Mouse (Mus musculus) telencephalon, adult 2 months (tissue): ENCODE measurements around the gene Fzd5.

ENCODE experiments used
- DNase-seq: peaks from one replicate; pipeline ENCODE4 v3.0.0-alpha.2; 2011; ENCODE audit warnings: low read depth, low spot score

Gene Fzd5

GRCm38 (mm10) chr1:64733453-64734245 lies 3.9 kb downstream of the Fzd5 start:
- no peak for DNase-seq

- no peak for DNase-seq
Observed at GRCm38 (mm10) chr1:64732637-64733200, 4.8 kb downstream of the Fzd5 start.

GRCm38 (mm10) chr1:64732161-64732560 lies 5.4 kb downstream of the Fzd5 start:
- no peak for DNase-seq

- no peak for DNase-seq
Observed at GRCm38 (mm10) chr1:64731341-64732020, 6.1 kb downstream of the Fzd5 start.

GRCm38 (mm10) chr1:64730046-64730445 lies 7.5 kb downstream of the Fzd5 start:
- no peak for DNase-seq

GRCm38 (mm10) chr1:64721034-64721587 lies 16.4 kb downstream of the Fzd5 start:
- DNase-seq = no peak

- peak; percentile 47 for DNase-seq
Observed at GRCm38 (mm10) chr1:64717504-64717903, 20.0 kb downstream of the Fzd5 start.

GRCm38 (mm10) chr1:64716589-64717304 lies 20.8 kb downstream of the Fzd5 start:
- DNase-seq = no peak

- no peak for DNase-seq
Observed at GRCm38 (mm10) chr1:64715458-64715857, 22.1 kb downstream of the Fzd5 start.

- no peak for DNase-seq
Observed at GRCm38 (mm10) chr1:64712006-64712760, 25.4 kb downstream of the Fzd5 start.

- no peak for DNase-seq
Observed at GRCm38 (mm10) chr1:64709891-64710290, 27.7 kb downstream of the Fzd5 start.

- DNase-seq = no peak
Observed at GRCm38 (mm10) chr1:64706610-64707009, 30.9 kb downstream of the Fzd5 start.

- DNase-seq = peak; percentile 43
Observed at GRCm38 (mm10) chr1:64705230-64705629, 32.3 kb downstream of the Fzd5 start.

GRCm38 (mm10) chr1:64701780-64702179 lies 35.8 kb downstream of the Fzd5 start:
- no peak for DNase-seq

- no peak for DNase-seq
Observed at GRCm38 (mm10) chr1:64695156-64695555, 42.4 kb downstream of the Fzd5 start.

GRCm38 (mm10) chr1:64691581-64691980 lies 46.0 kb downstream of the Fzd5 start:
- DNase-seq = no peak

- DNase-seq = no peak
Observed at GRCm38 (mm10) chr1:64691121-64691551, 46.4 kb downstream of the Fzd5 start.

GRCm38 (mm10) chr1:64690213-64691013 lies 47.1 kb downstream of the Fzd5 start, which contains the start of gene Ccnyl1:
Ccnyl1 (plus strand) TSS chr1:64690455.
- DNase-seq = peak; percentile 97

GRCm38 (mm10) chr1:64689561-64690212 lies 47.9 kb downstream of the Fzd5 start:
- DNase-seq = no peak
